Mouse (Mus musculus) left cerebral cortex, adult 9 months (tissue): ENCODE results near the gene P2rx5.

Experiments used
- DNase-seq, 2 experiments: peaks; one replicate each; pipeline ENCODE4 v3.0.0; 2022; ENCODE audit warnings: low spot score in 2 of 2

P2rx5 gene

DNA sequence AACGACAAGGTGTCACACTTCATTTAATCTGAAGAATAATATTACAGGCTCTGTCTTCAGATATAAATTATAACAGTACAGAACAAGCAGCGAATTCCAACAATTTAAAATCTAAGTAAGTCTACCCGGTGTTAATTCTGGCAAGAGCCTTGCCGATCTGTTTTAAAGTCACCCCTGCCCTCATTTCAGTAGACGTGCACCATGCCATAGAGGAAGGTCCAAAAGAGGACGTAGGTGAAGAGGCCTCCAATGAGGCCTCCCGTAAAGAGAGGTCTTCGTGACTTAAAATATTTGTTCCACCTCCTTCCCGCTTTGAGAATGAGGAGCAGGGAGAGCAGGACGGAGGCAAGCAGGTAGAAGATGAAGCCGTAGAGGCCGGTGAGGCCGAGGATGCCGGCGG lies 16.0 kb downstream of the P2rx5 start:
- DNase-seq = no peak

DNA sequence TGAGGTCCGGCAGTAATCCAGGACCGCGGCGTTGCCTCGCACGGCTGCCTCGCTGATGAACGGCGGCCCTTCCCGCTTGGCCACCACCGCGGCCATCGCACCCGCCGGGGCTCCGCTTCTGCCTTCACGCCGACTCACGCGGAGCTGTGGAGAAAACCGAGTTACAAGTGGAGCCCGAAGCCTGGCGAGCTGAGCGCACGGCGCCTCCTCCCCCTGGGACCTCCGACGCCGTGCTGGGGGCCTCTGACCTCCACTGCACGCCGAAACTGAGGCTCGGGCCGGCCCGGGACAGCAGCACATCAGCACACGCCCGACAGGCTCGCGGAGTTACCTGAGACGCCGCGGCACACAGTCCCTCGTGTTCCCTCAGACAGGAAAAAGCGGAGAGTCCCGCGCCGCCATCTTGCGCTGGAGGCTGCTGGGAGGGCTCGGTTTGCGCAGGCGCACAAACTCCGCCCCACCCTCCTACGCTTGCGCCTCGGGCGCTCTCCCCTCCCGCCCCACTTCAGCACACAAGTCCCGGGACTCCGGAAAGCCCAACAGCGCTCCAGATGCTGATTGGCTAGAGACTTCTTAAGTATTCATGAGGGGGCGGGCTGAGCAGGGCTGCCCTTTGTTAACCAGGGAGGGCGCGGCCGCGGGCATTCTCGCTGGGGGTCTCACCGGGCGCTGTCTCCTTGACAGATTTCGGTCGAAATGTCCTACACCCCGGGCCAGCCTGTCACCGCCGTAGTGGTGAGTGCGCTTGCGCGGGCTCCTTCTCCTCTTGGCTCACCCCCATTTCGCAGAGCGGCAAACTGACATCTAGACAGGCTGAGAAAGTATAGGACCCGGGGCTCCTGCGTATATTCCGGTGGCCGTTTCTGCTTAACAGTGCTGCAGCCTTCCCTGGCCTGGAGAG lies 16.6 kb downstream of the P2rx5 start, which contains the start of the genes Emc6 and Tax1bp3:
Emc6 (minus strand) TSS at position 430 of the 901 bp plus-strand sequence.
Tax1bp3 (plus strand) TSS at position 476 of the 901 bp plus-strand sequence.
- DNase-seq = peak; percentile 90 to 94

DNA sequence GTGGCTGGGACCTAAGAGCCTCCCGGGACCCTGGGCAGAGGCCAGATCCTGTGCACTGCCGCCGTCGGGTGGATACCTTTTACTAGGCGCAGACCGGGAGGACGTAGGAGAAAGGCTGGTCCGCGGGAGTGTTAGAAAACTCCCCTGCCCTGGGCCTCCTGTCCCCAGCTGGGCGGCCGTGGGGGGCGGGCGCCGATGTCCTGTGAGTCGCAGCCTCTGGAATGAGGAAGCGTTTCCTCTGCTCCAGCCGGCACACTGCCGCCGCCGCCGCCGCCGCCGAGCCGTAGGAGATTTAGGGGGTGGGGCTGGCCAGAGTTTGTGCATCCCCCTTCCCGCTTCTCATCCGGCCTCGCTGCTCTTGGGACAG lies 17.3 kb downstream of the P2rx5 start:
- DNase-seq = no peak

DNA sequence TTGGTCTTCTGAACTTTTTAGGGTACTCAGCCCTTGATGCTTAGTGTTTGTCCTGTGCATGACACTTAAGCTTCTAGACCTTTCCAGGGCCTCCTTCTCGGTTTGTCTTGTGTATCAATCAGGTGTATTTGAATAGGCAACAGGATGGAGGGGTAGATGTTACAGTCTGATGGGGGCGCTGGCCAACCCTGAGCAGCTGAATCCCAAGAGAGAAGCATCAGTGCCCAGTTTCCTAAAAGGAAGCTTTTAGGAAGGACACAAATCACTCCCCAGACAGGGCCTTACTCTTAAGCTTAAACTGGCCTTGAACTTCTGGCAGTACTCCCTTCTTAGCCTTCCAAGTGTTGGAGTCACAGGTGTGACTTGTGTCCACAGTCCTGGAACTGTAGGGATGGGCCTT lies 17.7 kb downstream of the P2rx5 start:
- no peak for DNase-seq

DNA sequence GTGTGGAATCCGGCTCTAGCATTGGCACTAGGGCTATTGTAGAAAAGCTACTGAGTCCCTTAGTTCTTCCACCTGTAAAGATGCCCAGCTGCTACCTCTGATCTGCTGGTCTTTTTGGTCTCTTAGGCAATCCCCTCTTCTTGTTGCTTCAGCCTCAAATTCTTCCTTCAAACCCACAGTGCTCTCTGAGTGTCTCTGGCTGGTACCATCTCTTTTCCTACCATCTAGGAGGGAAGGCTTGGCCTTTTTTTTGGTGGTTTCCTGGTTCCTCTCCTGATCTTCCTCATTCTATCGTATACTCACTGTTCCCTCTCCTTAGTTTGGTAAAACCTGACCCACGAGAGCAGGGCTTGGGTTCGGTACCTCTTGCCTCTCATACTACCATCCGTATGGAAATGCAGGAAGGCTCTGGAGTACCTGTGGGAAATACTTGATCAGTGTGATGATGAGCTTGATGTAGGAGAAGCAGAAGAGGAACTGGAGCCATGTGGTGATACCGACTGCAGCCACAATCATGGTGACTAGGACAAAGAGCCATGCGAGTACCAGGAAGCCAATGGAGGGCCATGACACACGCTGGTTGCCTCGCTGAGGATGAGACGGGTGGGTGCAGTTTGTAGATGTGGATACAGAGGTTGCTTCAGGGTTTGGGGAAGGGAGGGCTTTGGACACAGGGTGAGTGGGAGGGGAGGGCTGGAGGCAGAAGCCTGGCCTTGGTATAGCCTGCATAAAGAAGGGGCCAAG lies 25.8 kb downstream of the P2rx5 start:
- no peak for DNase-seq

DNA sequence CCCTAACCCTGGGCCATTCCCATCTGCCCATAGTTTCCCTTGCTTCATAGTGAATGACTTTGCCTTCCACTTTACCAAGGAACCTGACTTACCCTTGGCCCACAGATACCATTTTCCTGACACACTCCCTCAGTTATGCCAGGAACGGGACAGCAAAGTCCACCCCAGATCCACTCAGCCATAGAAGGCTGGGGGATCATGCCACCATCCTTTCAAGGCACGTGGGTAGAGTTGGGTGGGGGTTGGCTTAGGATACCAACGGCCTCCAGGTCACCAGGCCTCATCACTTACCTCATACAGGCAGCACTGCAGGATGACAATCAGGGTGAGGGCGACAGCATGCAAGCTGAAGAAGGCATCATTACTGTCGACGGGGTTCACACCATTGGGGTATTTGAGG lies 27.0 kb downstream of the P2rx5 start:
- DNase-seq = no peak

DNA sequence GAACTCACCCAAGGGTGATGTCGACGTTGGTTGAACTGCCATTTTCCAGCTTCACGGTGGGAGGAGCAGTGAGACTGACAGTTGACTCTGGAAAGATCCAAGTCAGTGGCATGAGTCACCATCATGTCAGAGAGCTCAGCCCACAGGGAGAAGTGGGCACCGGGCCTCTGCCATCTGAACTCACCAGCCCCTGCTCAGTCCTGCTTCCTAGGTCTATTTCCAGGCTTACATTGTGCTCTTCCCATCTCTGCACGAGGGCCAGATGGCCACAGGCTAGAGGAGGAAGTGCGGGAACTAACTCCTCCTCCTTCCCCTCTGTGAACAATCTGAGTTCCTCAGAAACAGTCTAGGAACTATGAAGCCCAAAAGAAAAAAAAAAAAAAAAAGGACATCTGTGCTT lies 32.8 kb downstream of the P2rx5 start:
- no peak for DNase-seq

DNA sequence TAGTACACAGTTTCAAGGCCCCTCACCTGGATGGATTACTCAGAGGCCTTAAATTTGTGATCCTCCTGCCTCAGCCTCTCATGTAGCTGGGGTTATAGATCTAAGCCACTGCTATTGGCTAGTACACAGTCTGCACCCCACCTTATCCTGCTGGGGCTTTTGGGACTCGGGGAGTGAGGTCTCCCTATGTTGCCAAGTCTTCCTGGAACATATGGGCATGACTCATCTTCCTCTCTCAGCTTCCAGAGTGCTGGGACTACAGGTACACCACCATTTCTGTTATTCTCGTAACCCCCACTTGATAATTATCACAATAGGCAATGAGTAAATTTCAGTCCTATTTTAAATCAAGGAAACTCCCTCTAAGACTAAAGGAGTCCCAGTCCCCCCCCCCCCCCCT lies 34.2 kb downstream of the P2rx5 start:
- DNase-seq = no peak

DNA sequence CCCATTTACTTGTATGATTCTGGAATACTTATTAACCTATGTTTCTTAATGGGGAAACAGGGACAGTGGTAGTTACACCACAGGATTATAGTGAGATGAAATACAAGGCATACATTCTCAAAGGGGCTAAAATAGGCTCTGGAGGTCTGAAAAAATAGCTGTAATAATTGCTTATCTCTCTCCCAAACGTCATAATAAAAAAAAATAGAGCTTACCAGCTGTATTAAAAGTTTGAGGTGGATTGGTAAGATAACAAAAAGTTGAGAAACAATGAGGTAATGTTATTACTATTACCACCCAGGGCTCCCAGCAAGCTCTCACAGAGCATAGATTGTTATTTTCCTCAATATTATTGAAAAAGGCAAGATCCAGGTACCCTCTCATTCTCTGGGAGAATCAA lies 38.0 kb downstream of the P2rx5 start:
- no peak for DNase-seq

DNA sequence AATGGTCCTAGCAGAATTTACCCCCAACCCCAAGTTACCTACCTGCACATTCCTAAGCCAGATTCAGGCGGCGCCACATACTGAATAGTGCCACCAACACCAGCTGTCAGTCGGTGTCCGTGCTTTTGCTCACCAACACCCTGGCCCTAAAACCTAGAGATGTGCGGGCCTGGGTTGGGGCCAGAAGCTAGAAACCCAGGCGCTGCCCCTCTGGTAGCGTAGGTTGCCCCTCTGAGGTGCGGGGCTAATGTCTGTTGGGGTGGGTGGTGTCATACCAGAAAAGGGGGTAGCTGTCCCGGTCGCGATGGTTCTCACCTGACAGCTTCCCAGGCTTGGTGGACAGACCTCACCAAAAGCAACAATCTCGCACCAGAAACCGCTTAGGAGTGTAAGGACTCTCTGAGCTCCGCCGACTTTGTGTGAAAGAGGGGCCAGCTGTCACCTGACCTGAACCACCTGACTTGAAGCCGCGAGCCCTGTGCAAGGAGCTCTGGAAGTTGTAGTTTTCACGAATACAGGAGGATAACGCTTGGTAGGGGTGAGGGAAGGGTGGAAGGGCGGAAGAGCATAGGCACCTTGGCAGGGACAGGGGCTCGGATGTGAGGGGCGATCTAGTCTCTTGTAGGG lies 38.5 kb downstream of the P2rx5 start, which contains the start of gene Ctns:
Ctns (minus strand) TSS at position 440 of the 627 bp plus-strand sequence.
- DNase-seq = peak in 1 of 2 experiments; percentile 85

DNA sequence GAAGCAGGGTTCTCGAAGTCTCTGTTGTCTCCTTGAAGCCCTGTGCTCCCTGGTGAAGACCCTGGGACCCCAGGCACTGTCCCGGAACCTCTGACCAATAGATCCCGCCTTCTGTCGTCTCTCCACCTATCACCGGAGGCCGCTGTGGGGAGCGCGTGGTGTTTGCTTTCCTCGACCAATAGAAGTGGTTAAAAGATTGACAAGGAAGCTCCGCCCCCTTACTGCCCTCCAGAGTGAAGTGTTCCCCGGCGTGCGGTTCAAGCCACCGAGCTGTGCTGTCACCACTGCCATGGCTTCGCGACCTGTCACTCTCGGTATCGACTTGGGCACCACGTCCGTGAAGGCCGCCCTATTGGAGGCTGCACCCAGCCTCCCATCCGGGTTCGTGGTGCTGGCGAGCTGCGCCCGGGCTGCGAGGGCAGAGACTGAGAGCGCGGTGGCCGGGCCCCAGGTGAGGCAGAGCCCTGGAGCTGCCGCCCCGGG lies 39.0 kb downstream of the P2rx5 start, which contains the start of gene Shpk:
Shpk (plus strand) TSS at position 231 of the 483 bp plus-strand sequence.
- peak; percentile 93 to 98 for DNase-seq

DNA sequence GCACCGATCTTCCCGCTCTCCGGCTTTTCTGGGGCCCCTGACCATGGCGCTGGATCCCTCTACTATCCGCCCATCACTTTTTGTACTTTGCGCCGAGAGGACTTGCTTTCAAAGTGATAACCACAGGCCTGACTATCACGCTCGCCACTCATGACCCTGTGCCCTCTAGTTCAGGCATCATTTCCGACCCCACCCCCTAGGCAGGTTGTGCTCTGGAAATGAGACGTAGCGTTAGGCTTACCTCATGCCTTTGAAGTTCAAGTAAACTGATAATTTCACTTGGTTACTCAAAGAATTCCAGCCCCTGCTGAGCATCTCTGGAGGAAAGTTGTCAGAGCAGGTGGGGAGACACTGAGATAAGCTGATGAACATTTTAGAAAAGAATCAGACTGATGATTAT lies 39.7 kb downstream of the P2rx5 start:
- DNase-seq = no peak

DNA sequence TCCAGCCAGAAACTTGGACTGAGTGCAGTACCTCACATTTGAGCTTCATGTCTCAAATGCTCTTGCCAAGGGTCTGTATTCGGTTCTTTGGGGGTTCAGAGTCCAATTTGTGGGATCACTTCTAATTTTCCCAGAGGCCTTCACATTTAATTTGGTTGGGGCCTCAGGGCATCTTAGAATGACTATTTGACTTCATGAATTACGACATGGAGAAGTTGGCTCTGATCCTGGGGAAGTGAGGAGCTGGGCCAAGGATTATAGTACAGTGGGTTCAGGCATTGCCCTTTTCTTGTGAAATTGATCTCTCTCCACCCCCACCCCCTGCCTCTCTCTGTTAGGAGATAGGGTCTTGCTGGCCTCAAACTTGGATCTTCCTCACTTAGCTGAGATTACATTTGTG lies 40.8 kb downstream of the P2rx5 start:
- no peak for DNase-seq

DNA sequence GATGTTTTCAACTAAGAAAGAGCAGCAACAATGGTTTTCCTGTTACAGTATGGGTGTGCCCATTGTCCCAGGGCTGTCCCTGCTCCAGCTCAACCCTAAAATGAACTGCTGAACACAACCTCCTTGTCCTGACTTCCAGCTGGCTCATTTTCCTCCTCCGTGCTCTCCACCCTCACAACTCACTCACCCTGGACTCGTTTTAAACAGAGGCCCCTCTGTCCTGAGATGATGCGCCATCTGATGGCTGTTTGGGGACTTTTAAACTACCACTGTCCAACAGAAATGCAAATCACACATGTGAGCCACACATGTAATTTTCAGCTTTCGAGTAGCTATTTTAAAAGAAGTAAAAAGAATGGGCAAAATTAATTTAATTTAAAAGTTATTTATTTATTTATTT lies 41.4 kb downstream of the P2rx5 start:
- DNase-seq = no peak

DNA sequence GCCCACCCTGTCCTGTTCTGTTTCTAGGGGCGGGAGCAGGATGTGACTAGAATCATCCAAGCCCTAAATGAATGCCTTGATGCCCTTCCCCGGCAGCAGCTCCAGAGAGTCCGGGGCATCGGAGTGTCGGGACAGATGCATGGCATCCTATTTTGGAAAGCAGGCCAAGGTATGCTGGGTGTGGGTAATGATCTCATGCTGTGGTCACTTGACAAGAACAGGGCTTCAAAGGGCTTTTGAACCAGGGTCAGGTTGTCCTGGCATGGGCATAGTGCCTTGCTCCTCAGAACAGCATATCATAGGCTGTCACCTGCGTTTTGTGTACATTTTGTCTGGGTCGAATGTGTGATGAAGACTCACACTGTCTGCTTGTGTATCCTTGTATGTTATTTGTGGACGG lies 43.7 kb downstream of the P2rx5 start:
- no peak for DNase-seq

DNA sequence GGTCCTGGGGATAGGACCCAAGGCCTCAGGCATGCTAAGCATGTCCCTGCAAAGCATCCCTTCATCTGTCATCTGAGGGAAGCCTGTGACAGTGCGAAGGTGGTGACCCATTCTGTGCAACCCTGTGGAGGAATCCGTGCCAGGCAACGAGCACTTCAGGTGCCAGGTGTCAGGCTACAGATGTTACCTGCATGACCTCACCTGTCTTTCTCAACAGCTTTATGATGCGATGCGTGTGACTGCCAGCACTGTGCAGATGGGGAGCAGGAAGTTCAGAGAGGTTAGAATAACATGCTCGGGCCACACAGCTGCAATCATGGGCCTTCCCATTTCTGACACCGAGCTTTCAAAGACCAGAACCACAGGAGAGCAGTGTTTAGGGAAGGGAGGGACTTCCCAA lies 45.0 kb downstream of the P2rx5 start:
- no peak for DNase-seq

DNA sequence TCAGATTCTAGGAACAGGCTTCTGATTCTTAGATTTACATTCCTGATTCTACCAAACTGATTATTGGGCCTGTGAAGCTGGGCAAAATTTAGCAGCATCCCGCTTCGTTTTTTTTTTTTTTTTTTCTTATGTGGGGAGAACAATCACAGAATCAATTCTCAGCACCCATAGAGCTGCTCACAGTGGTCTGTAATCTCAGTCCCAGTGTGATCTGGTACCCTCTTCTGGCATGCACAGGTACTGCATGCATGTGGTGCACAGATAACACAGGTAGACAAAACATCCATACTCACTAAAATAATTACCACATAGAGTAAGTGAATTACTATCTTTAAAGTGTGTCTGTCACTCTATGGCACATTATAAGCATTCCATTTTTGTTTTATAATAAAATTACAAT lies 47.4 kb downstream of the P2rx5 start:
- no peak for DNase-seq

DNA sequence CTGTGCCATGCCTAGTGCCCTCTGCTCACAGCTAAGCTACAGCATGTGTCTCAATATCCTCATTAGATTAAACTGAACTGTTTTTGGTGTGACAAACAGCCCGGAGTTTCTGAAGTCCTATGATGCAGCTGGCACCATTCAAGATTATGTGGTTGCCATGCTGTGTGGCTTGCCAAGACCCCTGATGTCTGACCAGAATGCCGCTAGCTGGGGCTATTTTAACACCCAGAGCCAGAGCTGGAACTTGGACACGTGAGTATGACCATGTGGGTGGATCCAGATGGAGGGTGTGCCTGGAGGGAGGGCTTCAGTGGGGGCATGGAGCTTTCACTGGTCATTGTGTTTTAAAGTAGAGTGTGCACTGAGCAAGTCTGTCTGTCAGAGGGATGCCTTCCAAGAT lies 53.7 kb downstream of the P2rx5 start:
- no peak for DNase-seq

DNA sequence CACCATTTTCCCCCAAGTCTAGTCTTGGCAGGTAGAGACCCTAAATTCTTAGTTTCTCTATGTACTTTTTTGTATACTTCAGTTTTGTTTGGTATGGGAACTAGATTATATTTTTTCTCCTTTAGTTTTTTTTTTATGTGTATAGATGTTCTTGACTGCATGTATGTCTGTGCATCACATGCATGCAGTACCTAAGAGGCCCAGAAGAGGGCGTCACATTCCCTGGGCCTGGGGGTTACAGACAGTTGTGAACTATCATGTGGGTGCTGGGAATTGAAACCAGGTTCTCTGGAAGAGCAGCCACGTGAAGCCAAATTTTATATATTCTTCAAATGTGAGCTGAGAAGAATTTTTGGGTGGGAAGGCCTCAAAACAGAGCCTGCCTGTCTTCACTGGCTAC lies 59.5 kb downstream of the P2rx5 start:
- no peak for DNase-seq

DNA sequence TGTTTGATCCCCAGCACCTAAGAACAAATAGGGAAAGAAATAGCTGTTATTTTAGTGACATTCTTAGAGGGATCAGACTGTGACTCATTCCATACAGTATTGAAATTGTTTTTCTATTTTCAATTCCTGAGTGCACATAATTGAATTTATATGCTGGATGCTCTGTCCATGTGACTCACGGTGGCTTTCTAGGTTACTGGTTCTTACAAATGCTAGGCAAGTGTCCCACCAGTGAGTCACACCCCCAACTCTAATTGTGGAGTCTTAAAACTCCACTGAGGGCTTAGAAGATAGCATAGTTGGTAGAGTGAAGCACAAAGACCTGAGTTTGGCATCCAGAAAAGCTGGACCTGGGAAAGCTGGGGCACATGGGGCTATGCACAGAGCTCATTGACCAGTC lies 60.4 kb downstream of the P2rx5 start:
- DNase-seq = no peak
